Mouse (Mus musculus): Measurements from ENCODE around the gene Aip.
A peak's percentile ranks its signal among the peaks of the same experiment; 100 is the strongest.

The Aip gene

GRCm38 (mm10) chr19:4113186-4113805 is 12.4 kb downstream of the Aip start:
- DNase-seq (ENCODE audit: low spot score): no peak

GRCm38 (mm10) chr19:4112063-4112960 is 13.3 kb downstream of the Aip start:
- DNase-seq (ENCODE audit: low spot score): no peak

GRCm38 (mm10) chr19:4108535-4108934 is 17.1 kb downstream of the Aip start:
- DNase-seq (ENCODE audit: low spot score): no peak

GRCm38 (mm10) chr19:4106654-4107053 is 19.0 kb downstream of the Aip start:
- no peak for DNase-seq (ENCODE audit: low spot score)

GRCm38 (mm10) chr19:4104675-4105194 is 20.9 kb downstream of the Aip start:
- no peak for DNase-seq (ENCODE audit: low spot score)

GRCm38 (mm10) chr19:4103792-4104191 is 21.9 kb downstream of the Aip start:
- DNase-seq (ENCODE audit: low spot score): no peak

- DNase-seq (ENCODE audit: low spot score): no peak
Observed at GRCm38 (mm10) chr19:4103294-4103693, 22.4 kb downstream of the Aip start.

GRCm38 (mm10) chr19:4102626-4103025 is 23.0 kb downstream of the Aip start:
- no peak for DNase-seq (ENCODE audit: low spot score)

- DNase-seq (ENCODE audit: low spot score): no peak
Observed at GRCm38 (mm10) chr19:4102049-4102448, 23.6 kb downstream of the Aip start.

GRCm38 (mm10) chr19:4101466-4101865 is 24.2 kb downstream of the Aip start:
- DNase-seq (ENCODE audit: low spot score): no peak

- DNase-seq (ENCODE audit: low spot score): peak; percentile 62
Observed at GRCm38 (mm10) chr19:4100718-4101261, 24.9 kb downstream of the Aip start.

GRCm38 (mm10) chr19:4099837-4100717 is 25.6 kb downstream of the Aip start, which contains the start of gene Pitpnm1:
Gene Pitpnm1, plus strand, starts transcription at chr19:4099998.
- peak; percentile 45 for DNase-seq (ENCODE audit: low spot score)

GRCm38 (mm10) chr19:4099056-4099455 is 26.6 kb downstream of the Aip start:
- DNase-seq (ENCODE audit: low spot score): peak; percentile 96

GRCm38 (mm10) chr19:4098426-4098825 is 27.2 kb downstream of the Aip start:
- no peak for DNase-seq (ENCODE audit: low spot score)

- DNase-seq (ENCODE audit: low spot score): peak; percentile 82
Observed at GRCm38 (mm10) chr19:4097441-4097825, 28.2 kb downstream of the Aip start.

- peak; percentile 100 for DNase-seq (ENCODE audit: low spot score)
Observed at GRCm38 (mm10) chr19:4096642-4097440, 28.8 kb downstream of the Aip start, which contains the start of gene Cdk2ap2. Gene Cdk2ap2, plus strand, starts transcription at chr19:4097182.

GRCm38 (mm10) chr19:4095802-4096201 is 29.9 kb downstream of the Aip start:
- DNase-seq (ENCODE audit: low spot score): no peak

GRCm38 (mm10) chr19:4094774-4095303 is 30.8 kb downstream of the Aip start:
- no peak for DNase-seq (ENCODE audit: low spot score)

GRCm38 (mm10) chr19:4094348-4094747 is 31.3 kb downstream of the Aip start:
- DNase-seq (ENCODE audit: low spot score): no peak

GRCm38 (mm10) chr19:4093772-4094171 is 31.9 kb downstream of the Aip start:
- no peak for DNase-seq (ENCODE audit: low spot score)

GRCm38 (mm10) chr19:4092750-4093149 is 32.9 kb downstream of the Aip start:
- DNase-seq (ENCODE audit: low spot score): no peak

All from embryo, embryonic 10 days (tissue).